Mouse (Mus musculus): ENCODE data around the gene Mfap5. TPM values are rescaled to one million over a fixed set of nuclear protein-coding genes. Genes with fewer than 3 reads are reported as not detected.
"Not testable (repeated sequence)": the region's sequence is repeated elsewhere in the genome, so short reads cannot be mapped to it uniquely, and the experiment has no call there.

Gene Mfap5
- total RNA-seq, 1 experiment from 2014 or later = not detected

DNA sequence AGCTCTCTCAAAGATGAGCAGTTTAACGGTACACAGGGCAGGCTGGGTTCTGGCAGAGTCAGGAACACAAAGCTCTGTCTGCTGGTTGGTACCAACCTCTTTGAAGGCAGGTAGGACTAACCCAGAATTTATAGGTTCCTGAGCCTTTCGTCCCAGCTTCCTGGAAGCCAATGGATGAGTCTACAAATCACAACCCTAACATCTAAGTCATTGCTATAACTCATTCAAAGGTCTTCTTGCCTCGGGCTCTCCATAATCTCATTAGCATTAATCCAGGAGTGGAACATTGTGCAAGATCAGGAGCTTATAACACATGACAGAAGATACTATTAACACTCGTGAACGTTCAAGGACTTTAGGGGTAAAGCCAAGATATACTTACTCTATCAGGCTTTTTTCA lies 7.0 kb upstream of the Mfap5 start, which contains the start of gene Rimklb:
TSS of gene Rimklb (minus strand) at position 101 of the 400 bp plus-strand sequence.
- no peak for ATAC-seq (replicated peaks in 1 of 2; ENCODE audit: insufficient read depth in 1 of 2, low FRiP score in 2 of 2, low TSS enrichment in 1 of 2, low read depth in 1 of 2, poor library complexity in 2 of 2, severe bottlenecking in 2 of 2)

DNA sequence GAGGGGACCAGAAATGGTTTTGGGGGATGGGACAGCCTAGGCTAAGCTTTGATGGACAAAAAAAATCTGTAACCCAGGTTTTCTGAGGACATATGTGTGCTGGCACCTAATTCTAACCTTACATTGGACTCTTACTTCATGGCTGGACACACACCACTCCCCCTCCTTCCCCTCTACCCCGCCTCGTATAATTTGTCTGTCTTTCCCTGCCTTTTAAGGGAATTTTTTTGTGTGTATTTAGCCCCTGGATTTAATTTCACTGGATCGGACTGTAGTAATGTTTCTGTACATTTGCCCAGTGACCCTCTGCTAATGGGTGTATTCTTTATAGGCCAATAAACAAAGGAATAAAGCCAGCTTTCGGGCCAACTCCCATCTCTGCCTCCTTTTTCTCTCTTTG lies 604 bp upstream of the Mfap5 start:
- ATAC-seq (replicated peaks in 1 of 2; ENCODE audit: insufficient read depth in 1 of 2, low FRiP score in 2 of 2, low TSS enrichment in 1 of 2, low read depth in 1 of 2, poor library complexity in 2 of 2, severe bottlenecking in 2 of 2) = no peak

- no peak for ATAC-seq (replicated peaks in 1 of 2; ENCODE audit: insufficient read depth in 1 of 2, low FRiP score in 2 of 2, low TSS enrichment in 1 of 2, low read depth in 1 of 2, poor library complexity in 2 of 2, severe bottlenecking in 2 of 2)
These were observed 2.8 kb downstream of the Mfap5 start for GRCm38 (mm10) chr6:122508494-122508893.

DNA sequence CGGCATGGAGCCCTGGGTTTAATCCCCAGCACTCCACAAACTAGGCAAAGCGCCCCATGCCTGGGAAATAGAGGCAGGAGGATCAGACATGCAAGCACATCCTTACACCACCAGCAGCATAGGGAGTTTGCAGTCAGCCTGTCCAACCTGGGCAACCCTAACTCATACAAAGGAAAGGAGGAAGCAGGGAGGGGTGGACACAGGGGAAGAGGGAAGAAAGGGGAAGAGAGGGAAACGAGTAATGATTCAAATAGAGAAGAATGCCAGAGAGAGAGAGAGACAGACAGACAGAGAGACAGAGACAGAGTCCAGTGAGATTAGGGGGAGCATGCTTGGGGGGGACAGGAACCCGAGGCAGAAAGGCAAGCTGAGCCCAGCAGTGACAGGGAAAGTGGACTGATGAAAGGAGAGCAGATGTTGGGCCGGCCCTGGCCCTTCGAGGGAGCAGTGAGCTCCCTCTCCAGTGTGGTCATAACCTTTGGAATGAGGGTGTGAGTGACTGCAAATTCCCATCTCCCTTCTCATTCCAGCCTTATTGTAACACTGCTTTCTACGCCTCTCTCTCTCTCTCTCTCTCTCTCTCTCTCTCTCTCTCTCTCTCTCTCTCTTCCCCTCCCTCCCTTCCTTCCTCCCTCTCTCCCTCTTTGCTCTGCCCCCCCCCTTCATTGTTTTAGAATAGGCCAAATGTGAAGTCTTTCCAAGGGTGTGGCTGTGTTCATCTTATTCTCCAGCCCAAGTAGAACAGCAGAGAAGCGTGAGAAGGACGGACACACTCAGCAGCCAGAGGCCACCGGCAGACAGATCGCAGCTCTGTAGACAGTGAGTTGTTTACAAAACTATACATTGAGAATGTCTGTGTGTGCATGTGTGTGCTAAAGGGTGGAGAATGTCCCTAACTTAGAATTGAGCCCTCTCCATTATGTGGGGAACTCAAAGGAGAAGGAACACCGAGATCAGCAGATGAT lies 7.6 kb downstream of the Mfap5 start:
- no peak for ATAC-seq (replicated peaks in 1 of 2; ENCODE audit: insufficient read depth in 1 of 2, low FRiP score in 2 of 2, low TSS enrichment in 1 of 2, low read depth in 1 of 2, poor library complexity in 2 of 2, severe bottlenecking in 2 of 2)

DNA sequence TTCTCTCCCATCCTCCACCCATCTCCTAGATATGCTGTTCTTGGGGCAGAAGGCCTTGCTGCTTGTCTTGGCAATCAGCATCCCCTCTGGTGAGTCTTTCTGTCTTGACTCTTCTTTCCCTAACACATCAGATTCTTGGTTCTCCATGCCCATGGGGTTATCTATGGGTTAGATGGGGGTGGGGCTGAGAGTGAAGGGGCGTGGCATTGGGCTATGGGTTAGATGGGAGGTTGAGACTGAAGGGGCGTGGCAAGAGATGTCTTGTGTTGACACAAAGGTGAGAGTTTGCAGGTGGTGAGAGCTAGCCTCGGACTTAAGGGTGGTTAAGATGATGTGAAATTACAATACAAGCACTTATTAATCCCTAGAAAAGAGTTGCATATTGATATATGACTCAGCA lies 8.7 kb downstream of the Mfap5 start:
- no peak for ATAC-seq (replicated peaks in 1 of 2; ENCODE audit: insufficient read depth in 1 of 2, low FRiP score in 2 of 2, low TSS enrichment in 1 of 2, low read depth in 1 of 2, poor library complexity in 2 of 2, severe bottlenecking in 2 of 2)

DNA sequence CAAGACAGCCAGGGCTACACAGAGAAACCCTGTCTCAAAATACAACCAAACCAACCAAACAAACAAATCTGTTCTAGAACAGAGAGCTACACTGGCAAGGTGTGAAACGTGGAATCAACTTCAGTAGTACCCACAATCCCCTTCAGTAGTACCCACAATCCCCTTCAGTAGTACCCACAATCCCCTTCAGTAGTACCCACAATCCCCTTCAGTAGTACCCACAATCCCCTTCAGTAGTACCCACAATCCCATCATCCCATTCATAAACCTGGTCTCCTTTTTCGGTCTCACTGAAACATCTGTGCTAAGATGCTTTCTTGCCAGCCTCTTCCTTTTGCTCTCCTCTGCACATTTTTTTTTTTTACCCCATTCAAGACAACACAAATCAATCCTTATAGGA lies 10.1 kb downstream of the Mfap5 start:
- ATAC-seq (replicated peaks in 1 of 2; ENCODE audit: insufficient read depth in 1 of 2, low FRiP score in 2 of 2, low TSS enrichment in 1 of 2, low read depth in 1 of 2, poor library complexity in 2 of 2, severe bottlenecking in 2 of 2) = not testable (repeated sequence)

GRCm38 (mm10) chr6:122517668-122518067 lies 12.0 kb downstream of the Mfap5 start:
- ATAC-seq (replicated peaks in 1 of 2; ENCODE audit: insufficient read depth in 1 of 2, low FRiP score in 2 of 2, low TSS enrichment in 1 of 2, low read depth in 1 of 2, poor library complexity in 2 of 2, severe bottlenecking in 2 of 2) = no peak

- no peak for ATAC-seq (replicated peaks in 1 of 2; ENCODE audit: insufficient read depth in 1 of 2, low FRiP score in 2 of 2, low TSS enrichment in 1 of 2, low read depth in 1 of 2, poor library complexity in 2 of 2, severe bottlenecking in 2 of 2)
These were observed 13.7 kb downstream of the Mfap5 start for GRCm38 (mm10) chr6:122519384-122519783.

DNA sequence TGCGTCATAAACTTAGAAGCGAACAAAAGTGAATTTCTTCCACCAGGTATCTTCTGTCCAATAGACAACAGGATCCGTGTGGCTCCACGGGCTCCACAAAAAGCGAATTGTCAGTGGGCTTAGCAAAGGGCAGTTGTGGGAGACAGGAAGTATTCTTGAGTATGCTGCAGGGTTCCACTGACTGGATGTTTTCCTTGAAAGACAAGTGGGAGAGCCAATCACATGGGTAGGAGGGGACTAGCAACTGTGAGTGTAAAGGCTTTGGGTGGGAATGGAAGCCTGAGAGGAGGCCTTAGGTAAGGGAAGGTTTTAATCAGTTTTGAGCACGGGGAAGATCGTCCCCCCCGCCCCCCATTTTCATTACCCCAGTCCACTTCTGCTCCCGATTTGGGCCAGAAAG lies 16.9 kb downstream of the Mfap5 start:
- no peak for ATAC-seq (replicated peaks in 1 of 2; ENCODE audit: insufficient read depth in 1 of 2, low FRiP score in 2 of 2, low TSS enrichment in 1 of 2, low read depth in 1 of 2, poor library complexity in 2 of 2, severe bottlenecking in 2 of 2)

- no peak for ATAC-seq (replicated peaks in 1 of 2; ENCODE audit: insufficient read depth in 1 of 2, low FRiP score in 2 of 2, low TSS enrichment in 1 of 2, low read depth in 1 of 2, poor library complexity in 2 of 2, severe bottlenecking in 2 of 2)
These were observed 17.6 kb downstream of the Mfap5 start for GRCm38 (mm10) chr6:122523289-122523688.

GRCm38 (mm10) chr6:122527596-122527995 lies 22.0 kb downstream of the Mfap5 start:
- peak; percentile 46 to 80 for ATAC-seq (replicated peaks in 1 of 2; ENCODE audit: insufficient read depth in 1 of 2, low FRiP score in 2 of 2, low TSS enrichment in 1 of 2, low read depth in 1 of 2, poor library complexity in 2 of 2, severe bottlenecking in 2 of 2)

GRCm38 (mm10) chr6:122528136-122528535 lies 22.5 kb downstream of the Mfap5 start:
- no peak for ATAC-seq (replicated peaks in 1 of 2; ENCODE audit: insufficient read depth in 1 of 2, low FRiP score in 2 of 2, low TSS enrichment in 1 of 2, low read depth in 1 of 2, poor library complexity in 2 of 2, severe bottlenecking in 2 of 2)

GRCm38 (mm10) chr6:122531466-122532174 lies 26.0 kb downstream of the Mfap5 start:
- no peak for ATAC-seq (replicated peaks in 1 of 2; ENCODE audit: insufficient read depth in 1 of 2, low FRiP score in 2 of 2, low TSS enrichment in 1 of 2, low read depth in 1 of 2, poor library complexity in 2 of 2, severe bottlenecking in 2 of 2)

DNA sequence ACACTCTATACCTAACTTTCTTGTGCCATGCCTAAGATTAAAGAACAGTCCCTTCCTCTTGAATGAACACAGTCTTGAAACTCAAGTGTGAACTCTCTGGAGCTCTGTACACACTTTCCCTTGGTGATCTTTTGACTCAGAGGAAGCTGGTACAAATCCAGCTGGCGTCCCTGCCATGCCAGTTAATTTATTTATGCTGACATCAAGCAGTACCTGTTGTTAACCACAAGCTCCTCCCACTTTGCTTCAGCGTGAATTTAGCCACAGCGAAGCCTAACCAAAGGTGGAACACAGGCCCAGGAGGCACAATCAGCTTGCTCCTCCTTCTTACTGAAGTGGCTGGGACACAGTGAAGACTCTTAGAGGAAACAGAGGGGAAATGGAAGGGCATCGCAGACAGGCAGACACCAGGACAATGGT lies 27.2 kb downstream of the Mfap5 start:
- ATAC-seq (replicated peaks in 1 of 2; ENCODE audit: insufficient read depth in 1 of 2, low FRiP score in 2 of 2, low TSS enrichment in 1 of 2, low read depth in 1 of 2, poor library complexity in 2 of 2, severe bottlenecking in 2 of 2) = peak; percentile 91 to 94

- ATAC-seq (replicated peaks in 1 of 2; ENCODE audit: insufficient read depth in 1 of 2, low FRiP score in 2 of 2, low TSS enrichment in 1 of 2, low read depth in 1 of 2, poor library complexity in 2 of 2, severe bottlenecking in 2 of 2) = no peak
These were observed 28.4 kb downstream of the Mfap5 start for GRCm38 (mm10) chr6:122534032-122534431.

DNA sequence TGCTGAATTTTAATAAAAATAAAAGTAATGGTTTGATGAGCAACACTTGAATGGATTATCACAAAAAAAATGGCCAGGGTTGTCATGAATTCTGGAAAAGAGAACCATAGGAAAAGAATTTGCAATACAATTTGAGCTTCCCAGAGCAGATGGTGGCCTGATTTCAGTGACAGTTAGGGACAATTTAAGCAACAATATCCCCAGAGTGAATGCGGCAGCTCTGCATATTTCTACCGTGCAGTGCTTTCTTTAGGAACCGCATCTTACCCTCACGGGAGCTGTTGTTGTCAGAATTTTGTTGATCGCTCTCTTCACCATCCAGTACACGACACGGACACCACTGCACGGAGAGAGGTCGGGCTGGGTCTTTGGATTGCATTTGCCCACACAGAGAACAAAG lies 33.9 kb downstream of the Mfap5 start:
- ATAC-seq (replicated peaks in 1 of 2; ENCODE audit: insufficient read depth in 1 of 2, low FRiP score in 2 of 2, low TSS enrichment in 1 of 2, low read depth in 1 of 2, poor library complexity in 2 of 2, severe bottlenecking in 2 of 2) = no peak

GRCm38 (mm10) chr6:122542459-122542858 lies 36.8 kb downstream of the Mfap5 start:
- ATAC-seq (replicated peaks in 1 of 2; ENCODE audit: insufficient read depth in 1 of 2, low FRiP score in 2 of 2, low TSS enrichment in 1 of 2, low read depth in 1 of 2, poor library complexity in 2 of 2, severe bottlenecking in 2 of 2) = not testable (repeated sequence)

GRCm38 (mm10) chr6:122543574-122543973 lies 37.9 kb downstream of the Mfap5 start:
- ATAC-seq (replicated peaks in 1 of 2; ENCODE audit: insufficient read depth in 1 of 2, low FRiP score in 2 of 2, low TSS enrichment in 1 of 2, low read depth in 1 of 2, poor library complexity in 2 of 2, severe bottlenecking in 2 of 2) = no peak
